Mouse (Mus musculus) c-Kit-positive CD71-negative TER-119-negative erythroid progenitor cells, embryonic 14.5 days (primary cell): ENCODE measurements around the gene Triml2.

Experiments
- DNase-seq: peaks from one replicate; pipeline ENCODE4 v3.0.0-alpha.2; 2013; ENCODE audit warnings: low read depth

Triml2 gene

DNA sequence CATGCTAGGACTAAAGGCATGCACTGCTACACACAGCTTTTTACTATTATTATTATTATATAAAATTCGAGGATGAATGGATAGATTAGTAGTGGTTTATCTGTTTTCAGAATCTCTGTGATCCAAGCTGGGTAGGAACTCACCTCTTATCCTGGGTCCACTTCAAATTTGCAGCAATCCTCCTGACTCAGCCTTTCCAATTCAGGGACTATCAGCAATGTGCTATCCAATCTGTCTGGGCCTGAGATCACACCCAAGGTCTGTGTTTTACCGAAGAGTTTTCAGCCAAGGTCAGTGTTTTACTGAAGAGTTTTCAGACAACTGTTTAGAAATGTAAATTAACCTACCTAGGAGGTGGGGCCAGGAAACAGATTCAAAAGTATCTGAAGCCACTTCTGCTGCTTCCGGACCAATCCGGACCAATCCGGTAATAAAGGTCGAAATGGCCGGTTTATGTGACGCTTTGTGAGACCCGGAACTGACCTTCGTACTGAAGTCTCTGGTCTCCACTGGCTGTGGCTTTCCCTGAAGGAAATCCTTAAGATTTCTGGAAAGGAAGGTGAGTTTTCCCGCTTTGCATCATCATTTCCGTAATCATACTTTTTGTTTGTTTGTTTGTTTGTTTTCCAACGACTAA, at the start of gene Triml2:
Triml2 (plus strand) TSS at position 488 of the 637 bp plus-strand sequence.
- no peak for DNase-seq

GRCm38 (mm10) chr8:43141386-43141785, 39.0 kb upstream of the Triml2 start, which contains the start of gene Triml1:
Gene Triml1, minus strand, starts transcription at chr8:43141486.
- DNase-seq = no peak

DNA sequence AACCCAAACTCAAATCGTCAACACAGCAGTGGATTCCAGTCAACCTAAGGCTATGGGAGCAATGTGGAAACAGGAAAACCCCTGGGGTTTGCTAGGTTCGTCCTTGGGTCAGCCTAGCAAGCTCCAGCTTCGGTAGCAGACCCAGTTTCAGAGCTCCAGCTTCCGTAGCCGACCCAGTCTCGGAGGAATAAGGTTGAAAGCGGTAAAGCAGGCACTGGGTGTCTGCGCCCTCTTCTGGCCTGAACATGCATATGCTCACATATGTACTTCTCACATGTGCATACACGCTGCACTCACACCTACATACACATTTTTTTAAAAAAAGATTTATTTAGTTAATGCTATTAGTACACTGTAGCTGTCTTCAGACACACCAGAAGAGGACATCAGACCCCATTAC, 31.0 kb upstream of the Triml2 start:
- no peak for DNase-seq

GRCm38 (mm10) chr8:43163255-43163654, 17.1 kb upstream of the Triml2 start:
- DNase-seq = no peak

DNA sequence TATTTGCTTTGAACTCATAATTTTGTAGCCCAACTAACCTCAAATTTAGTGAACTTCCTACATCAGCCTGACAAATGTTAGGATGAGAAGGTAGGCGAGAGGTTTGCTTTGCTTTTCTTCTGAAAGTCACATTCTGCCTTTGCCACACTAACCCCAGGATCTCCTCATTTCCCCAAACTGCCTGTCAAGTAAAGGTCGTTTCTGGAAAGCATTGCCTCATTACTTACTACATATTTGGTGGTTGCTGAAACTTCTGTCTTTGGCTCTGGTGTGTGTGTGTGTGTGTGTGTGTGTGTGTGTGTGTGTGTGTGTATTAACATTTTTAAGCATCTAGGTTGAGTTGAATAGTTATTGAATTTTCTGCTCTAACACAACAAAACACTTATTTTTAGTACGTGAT, 15.9 kb upstream of the Triml2 start:
- no peak for DNase-seq

- no peak for DNase-seq
Observed at GRCm38 (mm10) chr8:43168083-43168482, 12.3 kb upstream of the Triml2 start.

- DNase-seq = no peak
Observed at GRCm38 (mm10) chr8:43169249-43169755, 11.0 kb upstream of the Triml2 start.

GRCm38 (mm10) chr8:43176766-43177486, 3.4 kb upstream of the Triml2 start:
- no peak for DNase-seq

DNA sequence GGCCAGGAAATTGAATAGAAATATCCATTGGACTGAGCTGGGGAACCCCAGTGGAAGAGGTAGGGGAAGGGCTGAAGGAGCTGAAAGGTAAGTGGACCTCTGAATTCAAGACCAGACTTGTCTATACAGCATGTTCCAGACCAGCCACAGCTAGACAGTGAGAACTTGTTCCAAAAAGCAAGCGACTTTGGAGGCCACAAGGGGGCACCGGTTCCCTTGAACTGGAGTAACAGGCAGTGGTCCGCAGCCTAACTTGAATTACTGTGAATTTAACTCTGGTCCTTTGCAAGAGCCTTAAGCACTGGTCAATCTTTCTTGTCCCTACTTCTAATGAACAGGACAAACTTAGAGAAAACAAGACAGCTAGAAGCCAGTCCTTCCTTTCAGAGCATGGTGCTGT, 2.1 kb upstream of the Triml2 start:
- DNase-seq = no peak

DNA sequence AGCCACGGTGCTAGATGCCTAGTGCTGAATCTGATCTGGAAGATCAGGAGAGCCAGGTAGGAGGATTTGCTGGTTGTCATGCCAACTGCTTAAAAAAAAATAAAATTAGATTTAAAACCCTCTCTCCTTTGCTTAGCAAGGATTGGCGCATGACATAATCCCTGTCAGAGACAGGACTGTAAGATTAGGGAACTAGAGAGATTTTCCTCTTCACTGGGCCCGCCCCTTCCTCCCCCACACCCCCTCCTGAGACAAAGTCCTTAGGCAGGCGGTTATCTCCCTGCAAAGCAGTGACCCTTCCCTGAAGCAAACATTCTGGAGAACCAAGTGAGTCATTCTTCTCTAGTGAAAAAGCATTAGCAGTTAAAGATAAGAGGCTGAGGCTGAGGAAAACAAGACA, 1.2 kb upstream of the Triml2 start:
- no peak for DNase-seq

DNA sequence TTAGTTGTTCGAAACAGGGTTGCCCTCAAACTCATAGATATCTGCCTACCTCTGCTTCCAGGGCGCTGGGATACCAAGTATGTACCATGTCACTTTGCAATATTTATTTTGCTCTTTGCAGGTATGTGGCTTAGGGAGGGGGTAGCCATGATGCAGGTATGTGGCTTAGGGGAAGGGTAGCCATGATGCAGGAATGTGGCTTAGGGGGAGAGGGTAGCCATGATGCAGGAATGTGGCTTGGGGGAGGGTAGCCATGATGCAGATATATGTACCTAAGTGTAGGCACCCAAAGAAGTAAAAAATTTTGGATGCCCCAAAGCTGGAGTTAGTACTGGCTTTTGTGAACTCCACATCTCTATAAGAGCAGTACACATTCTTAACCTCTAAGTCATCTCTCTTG, 1.9 kb downstream of the Triml2 start:
- DNase-seq = no peak

DNA sequence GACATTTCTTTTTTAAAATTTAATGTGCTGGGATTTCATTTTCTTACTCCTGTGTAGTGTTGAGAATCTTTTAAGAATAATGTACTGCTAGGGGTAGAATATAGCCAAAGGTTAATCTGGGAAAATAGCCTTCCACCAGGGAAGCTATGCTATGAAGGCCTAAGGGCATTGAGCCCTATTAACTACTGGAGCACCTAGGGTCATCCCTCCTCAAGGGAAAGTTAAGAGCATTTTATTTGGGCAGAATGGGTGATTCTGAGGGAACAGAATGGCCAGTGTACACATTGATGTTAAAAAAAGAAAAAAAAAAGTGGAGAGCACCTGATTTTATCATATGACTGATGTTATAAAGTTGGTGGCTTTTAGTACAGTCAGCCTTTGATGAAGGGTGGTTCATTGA, 35.2 kb downstream of the Triml2 start:
- DNase-seq = no peak

- no peak for DNase-seq
Observed at GRCm38 (mm10) chr8:43243326-43243725, 63.0 kb downstream of the Triml2 start.
